Mouse (Mus musculus): ENCODE measurements at regions not wholly inside any gene's neighbourhood (a gene's known extent, or its start where the extent isn't known, plus 50 kb on each side); places are given as distances from the start of the nearest gene placed in this dataset.

DNA sequence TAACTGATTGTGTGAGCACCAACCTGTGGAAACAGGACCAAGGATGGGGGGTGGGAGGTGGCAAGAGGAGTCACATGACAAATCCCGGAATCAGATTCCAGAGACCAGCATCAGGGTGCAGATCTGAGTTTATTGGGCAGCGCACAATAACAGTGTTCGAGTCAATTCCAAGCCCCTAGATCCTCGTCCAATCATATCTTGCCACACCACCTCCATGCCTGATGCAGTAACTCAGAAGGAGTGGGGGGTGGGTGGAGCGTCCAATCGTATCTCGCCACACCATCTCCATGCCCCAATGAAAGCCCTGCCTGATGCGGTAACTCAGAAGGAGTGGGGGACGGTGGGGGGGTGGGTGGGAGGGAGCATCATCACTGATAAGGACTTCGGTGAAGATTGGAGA lies 62.8 kb downstream of the Hes1 start:
- Histone ChIP-seq H3K36me3 (ENCODE audit: control insufficient read depth, insufficient read depth, low read length, poor library complexity, severe bottlenecking) (no peaks in the 10 kb centered on the region), H3K4me1 (ENCODE audit: control insufficient read depth in 2 of 2, insufficient read depth in 2 of 2, low read length in 2 of 2, poor library complexity in 1 of 2) (peaks cover 4 to 5% of the 10 kb centered on the region in 2 experiments; a peak in 3 of 4 replicates), H3K4me3 (ENCODE audit: insufficient read depth in 1 of 2, low read depth in 1 of 2, low read length in 2 of 2, poor library complexity in 1 of 2, severe bottlenecking in 1 of 2) (no peak overlapping the region), H3K9ac (ENCODE audit: insufficient read depth, low read depth, low read length, poor library complexity, severe bottlenecking) (no peak overlapping the region), H3K9me3 (ENCODE audit: control insufficient read depth, insufficient read depth, low read depth, low read length) (no peaks in the 10 kb centered on the region), H3K27ac (ENCODE audit: insufficient read depth, low read depth, low read length, poor library complexity, severe bottlenecking) (no peak overlapping the region)
- TF ChIP-seq ZC3H11A (IDR thresholded peaks at IDR 0.05; ENCODE audit: borderline replicate concordance, low read depth, low read length) (no peak), HCFC1 (IDR thresholded peaks at IDR 0.05; ENCODE audit: borderline replicate concordance, insufficient read depth, low read length) (no peak), ZNF384 (IDR thresholded peaks at IDR 0.05; ENCODE audit: low read depth, low read length) (no peak), MAFK (IDR thresholded peaks at IDR 0.05; ENCODE audit: insufficient read depth, low read depth, low read length) (no peak), CHD2 (IDR thresholded peaks at IDR 0.05; ENCODE audit: low read depth, low read length) (no peak)
- DNase-seq (ENCODE audit: low read depth, low spot score): no peak
- in situ Hi-C loops (cut with MboI; ENCODE audit: low sequenced_read_pairs in 2 of 2, unreplicated experiment in 2 of 2): no loop called here

DNA sequence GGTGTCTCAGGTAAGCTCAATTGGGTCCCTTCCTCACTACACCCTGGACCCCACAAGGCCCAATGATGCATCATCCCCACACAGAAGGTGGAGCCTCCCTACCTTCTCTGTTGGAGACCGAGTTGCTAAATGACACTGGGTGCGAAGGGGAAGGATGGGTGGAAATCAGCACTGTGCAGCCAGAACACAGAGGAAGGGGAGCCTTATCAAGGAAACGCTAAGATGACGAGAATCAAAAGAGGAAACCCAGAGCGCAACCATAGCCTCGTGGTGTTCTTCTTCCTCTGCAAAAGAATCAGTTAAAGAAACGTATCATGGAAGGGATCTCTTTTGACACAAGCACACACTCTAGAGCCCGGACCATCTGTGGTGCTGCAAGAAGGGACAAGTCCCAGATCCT lies 64.6 kb downstream of the Hes1 start:
- no peak overlapping the region for H3K27ac ChIP-seq (ENCODE audit: insufficient read depth, low read depth, low read length, poor library complexity, severe bottlenecking)
- H3K36me3 ChIP-seq (ENCODE audit: control insufficient read depth, insufficient read depth, low read length, poor library complexity, severe bottlenecking): no peaks in the 10 kb centered on the region
- in situ Hi-C loops (cut with MboI; ENCODE audit: low sequenced_read_pairs in 2 of 2, unreplicated experiment in 2 of 2): no loop called here
- no peak overlapping the region for H3K9ac ChIP-seq (ENCODE audit: insufficient read depth, low read depth, low read length, poor library complexity, severe bottlenecking)
- H3K4me1 ChIP-seq (ENCODE audit: control insufficient read depth in 2 of 2, insufficient read depth in 2 of 2, low read length in 2 of 2, poor library complexity in 1 of 2): peaks cover 0 to 5% of the 10 kb centered on the region in 2 experiments; a peak in 2 of 4 replicates
- H3K9me3 ChIP-seq (ENCODE audit: control insufficient read depth, insufficient read depth, low read depth, low read length): no peaks in the 10 kb centered on the region
- TF ChIP-seq CHD2 (IDR thresholded peaks at IDR 0.05; ENCODE audit: low read depth, low read length): no peak
- TF ChIP-seq ZC3H11A (IDR thresholded peaks at IDR 0.05; ENCODE audit: borderline replicate concordance, low read depth, low read length): no peak
- no peak for TF ChIP-seq HCFC1 (IDR thresholded peaks at IDR 0.05; ENCODE audit: borderline replicate concordance, insufficient read depth, low read length)
- TF ChIP-seq ZNF384 (IDR thresholded peaks at IDR 0.05; ENCODE audit: low read depth, low read length): no peak
- no peak for TF ChIP-seq MAFK (IDR thresholded peaks at IDR 0.05; ENCODE audit: insufficient read depth, low read depth, low read length)
- DNase-seq (ENCODE audit: low read depth, low spot score): no peak
- no peak overlapping the region for H3K4me3 ChIP-seq (ENCODE audit: insufficient read depth in 1 of 2, low read depth in 1 of 2, low read length in 2 of 2, poor library complexity in 1 of 2, severe bottlenecking in 1 of 2)

DNA sequence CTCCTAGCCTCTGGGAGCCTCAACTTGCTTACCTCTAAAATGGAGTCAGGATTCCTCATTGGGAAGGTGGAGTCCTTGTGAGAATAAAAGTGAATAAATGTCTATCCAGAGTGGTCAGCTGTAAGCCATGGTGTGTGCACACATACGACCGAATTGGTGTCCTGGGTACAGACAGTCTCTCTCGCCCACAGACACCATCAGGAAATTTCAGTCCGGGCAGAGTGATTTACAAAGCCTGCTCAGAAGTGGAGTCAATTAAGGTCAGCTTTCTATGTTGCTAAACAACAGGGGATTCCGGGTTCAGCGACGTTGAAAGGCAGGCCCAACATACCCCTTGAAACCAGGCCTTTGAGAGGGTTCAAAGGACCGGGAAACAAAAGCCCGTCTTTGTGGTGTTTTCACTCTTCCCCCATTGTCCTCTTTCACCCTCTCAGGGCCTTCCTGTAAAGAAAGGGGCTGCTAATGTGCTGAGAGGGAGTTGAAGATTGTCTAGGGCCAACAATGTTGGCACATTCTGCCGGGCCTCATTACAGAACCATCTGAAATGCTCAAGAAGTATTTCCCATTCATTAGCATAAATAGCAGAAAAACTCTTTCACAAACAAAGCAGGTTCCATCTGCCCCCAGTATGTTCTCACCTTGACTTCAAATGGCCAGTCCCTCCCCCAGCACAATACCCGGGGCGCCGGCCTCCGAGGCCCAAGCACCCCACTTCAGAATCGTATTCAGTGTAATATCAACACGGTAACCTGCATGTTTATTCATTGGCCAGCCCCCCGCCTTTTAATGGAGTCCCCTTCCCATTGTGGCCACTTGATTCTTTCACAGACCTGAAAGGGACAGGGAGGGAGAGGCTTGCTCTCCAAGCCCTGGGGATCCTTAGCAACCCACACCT lies 65.3 kb downstream of the Hes1 start:
- in situ Hi-C loops (cut with MboI; ENCODE audit: low sequenced_read_pairs in 2 of 2, unreplicated experiment in 2 of 2): no loop called here
- Histone ChIP-seq H3K4me3 (ENCODE audit: insufficient read depth in 1 of 2, low read depth in 1 of 2, low read length in 2 of 2, poor library complexity in 1 of 2, severe bottlenecking in 1 of 2) (no peak overlapping the region), H3K4me1 (ENCODE audit: control insufficient read depth in 2 of 2, insufficient read depth in 2 of 2, low read length in 2 of 2, poor library complexity in 1 of 2) (peaks cover 0 to 5% of the 10 kb centered on the region in 2 experiments; a peak in 2 of 4 replicates), H3K27ac (ENCODE audit: insufficient read depth, low read depth, low read length, poor library complexity, severe bottlenecking) (no peak overlapping the region), H3K9me3 (ENCODE audit: control insufficient read depth, insufficient read depth, low read depth, low read length) (no peaks in the 10 kb centered on the region), H3K36me3 (ENCODE audit: control insufficient read depth, insufficient read depth, low read length, poor library complexity, severe bottlenecking) (no peaks in the 10 kb centered on the region), H3K9ac (ENCODE audit: insufficient read depth, low read depth, low read length, poor library complexity, severe bottlenecking) (no peak overlapping the region)
- DNase-seq (ENCODE audit: low read depth, low spot score): no peak
- TF ChIP-seq ZNF384 (IDR thresholded peaks at IDR 0.05; ENCODE audit: low read depth, low read length) (no peak), HCFC1 (IDR thresholded peaks at IDR 0.05; ENCODE audit: borderline replicate concordance, insufficient read depth, low read length) (no peak), ZC3H11A (IDR thresholded peaks at IDR 0.05; ENCODE audit: borderline replicate concordance, low read depth, low read length) (no peak), CHD2 (IDR thresholded peaks at IDR 0.05; ENCODE audit: low read depth, low read length) (no peak), MAFK (IDR thresholded peaks at IDR 0.05; ENCODE audit: insufficient read depth, low read depth, low read length) (no peak)

DNA sequence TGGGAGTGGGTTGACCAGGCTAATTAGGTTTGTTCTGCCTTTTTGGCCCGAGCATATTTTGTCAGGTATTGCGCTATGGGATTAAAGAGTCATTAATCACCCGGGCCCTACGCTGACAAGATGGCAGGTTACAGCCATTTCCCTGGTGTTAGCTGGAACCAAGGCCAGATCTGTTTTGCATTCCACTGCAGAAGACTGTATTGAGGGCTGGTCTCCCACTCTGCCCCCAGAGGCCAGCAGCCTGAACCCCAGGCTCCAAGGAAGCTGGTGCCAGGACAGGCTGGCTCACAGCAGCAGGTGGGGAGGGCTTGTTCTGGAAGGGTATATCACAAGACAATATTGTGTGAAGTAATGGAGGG lies 65.9 kb downstream of the Hes1 start:
- Histone ChIP-seq H3K9me3 (ENCODE audit: control insufficient read depth, insufficient read depth, low read depth, low read length) (no peaks in the 10 kb centered on the region), H3K27ac (ENCODE audit: insufficient read depth, low read depth, low read length, poor library complexity, severe bottlenecking) (no peak overlapping the region), H3K36me3 (ENCODE audit: control insufficient read depth, insufficient read depth, low read length, poor library complexity, severe bottlenecking) (no peaks in the 10 kb centered on the region), H3K4me3 (ENCODE audit: insufficient read depth in 1 of 2, low read depth in 1 of 2, low read length in 2 of 2, poor library complexity in 1 of 2, severe bottlenecking in 1 of 2) (no peak overlapping the region), H3K4me1 (ENCODE audit: control insufficient read depth in 2 of 2, insufficient read depth in 2 of 2, low read length in 2 of 2, poor library complexity in 1 of 2) (peaks cover 1 to 5% of the 10 kb centered on the region in 2 experiments; a peak in 3 of 4 replicates), H3K9ac (ENCODE audit: insufficient read depth, low read depth, low read length, poor library complexity, severe bottlenecking) (no peak overlapping the region)
- in situ Hi-C loops (cut with MboI; ENCODE audit: low sequenced_read_pairs in 2 of 2, unreplicated experiment in 2 of 2): no loop called here
- no peak for DNase-seq (ENCODE audit: low read depth, low spot score)
- no peak for TF ChIP-seq ZNF384 (IDR thresholded peaks at IDR 0.05; ENCODE audit: low read depth, low read length)
- no peak for TF ChIP-seq CHD2 (IDR thresholded peaks at IDR 0.05; ENCODE audit: low read depth, low read length)
- no peak for TF ChIP-seq ZC3H11A (IDR thresholded peaks at IDR 0.05; ENCODE audit: borderline replicate concordance, low read depth, low read length)
- no peak for TF ChIP-seq HCFC1 (IDR thresholded peaks at IDR 0.05; ENCODE audit: borderline replicate concordance, insufficient read depth, low read length)
- no peak for TF ChIP-seq MAFK (IDR thresholded peaks at IDR 0.05; ENCODE audit: insufficient read depth, low read depth, low read length)

All from ES-E14 (cell line).